Mouse (Mus musculus) lung, postnatal 0 days (tissue): ENCODE results near the gene Rilpl1. TPM values are rescaled to one million over a fixed set of nuclear protein-coding genes. Genes with fewer than 3 reads are reported as not detected.

Experiments
- ATAC-seq: fragments of 200-750 bp; cut with Nextera tagmentation; 2 replicates; pipeline ENCODE4 v1.8.0; 2017; ENCODE audit warnings: moderate library complexity
- DNase-seq: peaks from one replicate; pipeline ENCODE4 v3.0.0-alpha.2; 2016; ENCODE audit warnings: low spot score
- H3K27ac ChIP-seq: fragments of 300-500 bp; sonication (generic); 2 replicates; pipeline ENCODE4 v1.5.1; 2014; ENCODE audit warnings: antibody characterized with exemption, mild to moderate bottlenecking, low read length, mixed read lengths
- H3K27me3 ChIP-seq: fragments of 300-500 bp; sonication (generic); replicated peaks from 2 replicates; pipeline ENCODE4 v1.6.1; 2014; ENCODE audit warnings: low read length, mixed read lengths; ENCODE audit not compliant: insufficient read depth
- H3K36me3 ChIP-seq: fragments of 300-500 bp; sonication (generic); 2 replicates; pipeline ENCODE4 v1.6.1; 2014; ENCODE audit warnings: low read length, mixed read lengths; ENCODE audit not compliant: insufficient read depth
- H3K4me1 ChIP-seq: fragments of 300-500 bp; sonication (generic); 2 replicates; pipeline ENCODE4 v1.6.1; 2014; ENCODE audit warnings: antibody characterized with exemption, low read depth, low read length, mixed read lengths; ENCODE audit not compliant: insufficient read depth
- H3K4me2 ChIP-seq: fragments of 300-500 bp; sonication (generic); replicated peaks from 2 replicates; pipeline ENCODE4 v1.6.1; 2014; ENCODE audit warnings: low read depth, mild to moderate bottlenecking, low read length, moderate library complexity, mixed read lengths
- H3K4me3 ChIP-seq: fragments of 300-500 bp; sonication (generic); 2 replicates; pipeline ENCODE4 v1.5.1; 2014; ENCODE audit warnings: low read depth, low read length
- H3K9ac ChIP-seq: fragments of 300-500 bp; sonication (generic); replicated peaks from 2 replicates; pipeline ENCODE4 v1.6.1; 2014; ENCODE audit warnings: low read depth, mild to moderate bottlenecking
- H3K9me3 ChIP-seq: fragments of 300-500 bp; sonication (generic); 2 replicates; pipeline ENCODE4 v1.6.1; 2016; ENCODE audit warnings: low read length, mixed read lengths
- CTCF ChIP-seq: IDR thresholded peaks from 2 replicates; pipeline ENCODE4 v1.5.1; 2016; ENCODE audit warnings: antibody characterized with exemption, mild to moderate bottlenecking
- EP300 ChIP-seq: IDR thresholded peaks from 2 replicates; pipeline ENCODE4 v1.6.1; 2016; ENCODE audit warnings: antibody characterized with exemption, mild to moderate bottlenecking, control low read depth
- WGBS: fragments of 180-500 bp; shearing (Covaris S2); extraction: QIAGEN DNeasy Blood & Tissue Kit; methylation state at CpG from one replicate; pipeline ENCODE4 v1.1.7; 2014; 5-methylcytosine and 5-hydroxymethylcytosine counted together
- polyA plus RNA-seq: library from polyadenylated mRNA; unstranded; fragments of >200 nt; fragmentation: Nextera tagmentation; extraction: Ambion mirVana; gene quantifications from 2 replicates; pipeline ENCODE4 v1.2.1, GENCODE M21; 2015

Gene Rilpl1
- polyA plus RNA-seq, 1 experiment from 2014 or later, result 24.4 TPM

- Histone ChIP-seq H3K4me1 (peaks cover 7% of the 10 kb centered on the region; the same call in 1 of the 2 replicates), H3K36me3 (peaks cover 13% of the 10 kb centered on the region), H3K9ac (no peak overlapping the region), H3K27me3 (no peaks in the 10 kb centered on the region), H3K9me3 (no peaks in the 10 kb centered on the region), H3K4me2 (no peak overlapping the region), H3K4me3 (no peak overlapping the region), H3K27ac (0 out of 2 replicates have a peak overlapping the region, but pooled peaks have one; percentile 4)
- ATAC-seq, result no peak
- TF ChIP-seq CTCF, result no peak
- no peak for TF ChIP-seq EP300
- 65% methylated on average over 6 of the region's 6 CpGs for WGBS
- DNase-seq, result peak; percentile 41
Observed at GRCm38 (mm10) chr5:124449494-124449893, 81.7 kb downstream of the Rilpl1 start.

DNA sequence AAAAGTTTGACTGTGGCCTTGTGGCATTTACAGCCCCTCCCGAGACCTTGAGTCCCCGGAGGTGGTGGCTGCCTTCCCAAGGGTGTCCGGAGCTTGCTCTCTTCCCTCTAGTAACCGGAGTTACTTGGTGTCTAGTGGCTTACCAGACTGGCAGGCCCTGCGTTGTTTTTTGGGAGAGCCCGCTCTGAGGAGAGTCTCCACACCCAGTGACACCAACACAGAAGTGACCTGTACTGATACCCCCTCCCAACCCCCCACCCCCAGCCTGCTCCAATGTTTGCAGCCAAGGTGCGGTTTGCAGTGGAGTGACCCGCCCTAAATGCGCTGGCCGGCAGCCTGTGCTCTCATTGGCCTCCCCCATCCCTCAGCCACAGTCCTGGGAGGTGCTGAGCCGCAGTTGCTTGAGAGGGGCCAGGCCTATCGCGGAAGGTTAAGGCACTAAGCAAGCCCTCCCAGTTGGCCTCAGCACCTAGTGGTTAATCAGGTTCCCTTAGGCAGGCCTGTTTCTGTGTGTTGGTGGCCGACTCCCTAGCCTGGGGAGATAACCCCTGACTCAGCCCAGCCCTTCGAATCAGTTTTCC is 84.8 kb downstream of the Rilpl1 start:
- Histone ChIP-seq H3K4me2 (peak overlapping the region; percentile 98), H3K4me3 (peak overlapping the region; percentile 76), H3K4me1 (peaks cover 7% of the 10 kb centered on the region; the same call in 1 of the 2 replicates), H3K9me3 (no peaks in the 10 kb centered on the region), H3K27ac (peak overlapping the region; percentile 92), H3K36me3 (peaks cover 7% of the 10 kb centered on the region; the same call in 1 of the 2 replicates), H3K27me3 (no peaks in the 10 kb centered on the region), H3K9ac (peak overlapping the region; percentile 72)
- DNase-seq, result peak; percentile 95
- ATAC-seq, result peak; percentile 80
- 3% methylated on average over 15 of the region's 15 CpGs for WGBS
- TF ChIP-seq CTCF (peak; percentile 49), EP300 (no peak)

GRCm38 (mm10) chr5:124445621-124446293 is 85.4 kb downstream of the Rilpl1 start:
- no peaks in the 10 kb centered on the region for H3K27me3 ChIP-seq
- ATAC-seq, result peak; percentile 49
- peak overlapping the region; percentile 72 for H3K9ac ChIP-seq
- H3K27ac ChIP-seq, result peak overlapping the region; percentile 92
- no peaks in the 10 kb centered on the region for H3K9me3 ChIP-seq
- peak overlapping the region; percentile 98 for H3K4me2 ChIP-seq
- TF ChIP-seq EP300, result no peak
- no peak for TF ChIP-seq CTCF
- DNase-seq, result peak; percentile 57
- H3K4me3 ChIP-seq, result peak overlapping the region; percentile 76
- WGBS, result 4% methylated on average over 18 of the region's 77 CpGs
- peaks cover 7% of the 10 kb centered on the region; the same call in 1 of the 2 replicates for H3K4me1 ChIP-seq
- H3K36me3 ChIP-seq, result peaks cover 7% of the 10 kb centered on the region; the same call in 1 of the 2 replicates

GRCm38 (mm10) chr5:124444661-124445561 is 86.3 kb downstream of the Rilpl1 start:
- peak overlapping the region; percentile 76 for H3K4me3 ChIP-seq
- H3K27me3 ChIP-seq, result no peaks in the 10 kb centered on the region
- peaks cover 7% of the 10 kb centered on the region; the same call in 1 of the 2 replicates for H3K4me1 ChIP-seq
- 4% methylated on average over 47 of the region's 66 CpGs for WGBS
- TF ChIP-seq EP300 (no peak), CTCF (no peak)
- H3K27ac ChIP-seq, result peak overlapping the region; percentile 92
- peak overlapping the region; percentile 98 for H3K4me2 ChIP-seq
- H3K36me3 ChIP-seq, result 0 out of 2 replicates have a peak, but pooled peaks cover 7% of the 10 kb centered on the region
- DNase-seq (peak; percentile 84), ATAC-seq (peak; percentile 84)
- peak overlapping the region; percentile 72 for H3K9ac ChIP-seq
- H3K9me3 ChIP-seq, result no peaks in the 10 kb centered on the region

DNA sequence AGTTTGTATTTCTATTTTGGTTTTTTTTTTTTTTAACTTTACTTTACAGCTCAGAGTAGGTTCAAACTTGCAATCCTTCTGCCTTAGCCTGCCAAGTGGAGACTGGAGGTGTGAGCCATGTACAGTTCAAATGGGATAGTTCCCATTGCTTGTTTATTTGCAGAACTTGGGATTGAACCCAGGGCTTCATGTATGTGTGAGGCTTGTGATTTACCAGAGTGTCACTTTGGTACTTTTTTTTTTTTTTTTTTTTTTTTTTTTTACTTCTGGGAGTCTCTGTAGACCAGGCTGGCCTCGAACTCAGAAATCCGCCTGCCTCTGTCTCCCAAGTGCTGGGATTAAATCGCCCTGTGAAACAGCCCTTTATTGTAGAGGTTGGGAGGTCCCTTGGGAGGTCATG is 87.0 kb downstream of the Rilpl1 start:
- DNase-seq, result no peak
- no peak overlapping the region for H3K4me3 ChIP-seq
- no peak overlapping the region; the same call in 1 of the 2 replicates for H3K27ac ChIP-seq
- H3K4me1 ChIP-seq, result peaks cover 7% of the 10 kb centered on the region; the same call in 1 of the 2 replicates
- no peaks in the 10 kb centered on the region for H3K9me3 ChIP-seq
- H3K9ac ChIP-seq, result no peak overlapping the region
- H3K4me2 ChIP-seq, result peak overlapping the region; percentile 98; the same call in 1 of the 2 replicates
- H3K27me3 ChIP-seq, result no peaks in the 10 kb centered on the region
- ATAC-seq, result no peak
- H3K36me3 ChIP-seq, result 0 out of 2 replicates have a peak, but pooled peaks cover 7% of the 10 kb centered on the region
- 72% methylated on average over 3 of the region's 3 CpGs for WGBS
- no peak for TF ChIP-seq CTCF
- TF ChIP-seq EP300, result no peak

Other genes starting within 250 kb of the Rilpl1 start
- gene Mphosph9, start 203.4 kb downstream of the Rilpl1 start, polyA plus RNA-seq, result 3.2 and 3.4 TPM in 2 replicates
- gene 2810006K23Rik, start 203.3 kb downstream of the Rilpl1 start, polyA plus RNA-seq, result 6.1 and 7.7 TPM in 2 replicates
- 39.3 and 49.3 TPM in 2 replicates for gene Cdk2ap1, start 168.3 kb downstream of the Rilpl1 start, polyA plus RNA-seq
- 46.5 and 58.0 TPM in 2 replicates for gene Sbno1, start 105.4 kb downstream of the Rilpl1 start, polyA plus RNA-seq
- gene Kmt5a, start 91.5 kb downstream of the Rilpl1 start, polyA plus RNA-seq, result 18.0 and 21.9 TPM in 2 replicates
- gene Rilpl2, start 53.0 kb downstream of the Rilpl1 start, polyA plus RNA-seq, result 31.5 and 32.7 TPM in 2 replicates
- gene Snrnp35, start 48.3 kb downstream of the Rilpl1 start, polyA plus RNA-seq, result 11.7 and 12.8 TPM in 2 replicates
- 478 and 479 TPM in 2 replicates for gene Tmed2, start 9.3 kb upstream of the Rilpl1 start, polyA plus RNA-seq
- 6.3 and 6.7 TPM in 2 replicates for gene Ddx55, start 21.5 kb upstream of the Rilpl1 start, polyA plus RNA-seq
- 44.4 and 46.6 TPM in 2 replicates for gene Eif2b1, start 47.7 kb upstream of the Rilpl1 start, polyA plus RNA-seq
- 23.5 and 25.3 TPM in 2 replicates for gene Gtf2h3, start 47.7 kb upstream of the Rilpl1 start, polyA plus RNA-seq
- gene Atp6v0a2, start 97.2 kb upstream of the Rilpl1 start, polyA plus RNA-seq, result 23.8 and 26.8 TPM in 2 replicates
- gene Dnah10, start 193.7 kb upstream of the Rilpl1 start, polyA plus RNA-seq, result 0.95 and 1.0 TPM in 2 replicates